Mouse (Mus musculus) inflammation-experienced regulatory T-cells, adult 6 months (primary cell): ENCODE data around the gene Ntrk3. TPM values are rescaled to one million over a fixed set of nuclear protein-coding genes. Genes with fewer than 3 reads are reported as not detected.

ENCODE experiments used
- ATAC-seq: one replicate; pipeline ENCODE4 v1.8.0; 2017
- polyA plus RNA-seq, 3 experiments: library from polyadenylated mRNA; unstranded; fragments of 100-300 nt; shearing (Covaris generic); gene quantifications; one replicate each; pipeline ENCODE4 v1.2.1; 2017

The Ntrk3 gene
- polyA plus RNA-seq, 3 experiments from 2014 or later: 9.2 to 15.0 (median 13.5) TPM

DNA sequence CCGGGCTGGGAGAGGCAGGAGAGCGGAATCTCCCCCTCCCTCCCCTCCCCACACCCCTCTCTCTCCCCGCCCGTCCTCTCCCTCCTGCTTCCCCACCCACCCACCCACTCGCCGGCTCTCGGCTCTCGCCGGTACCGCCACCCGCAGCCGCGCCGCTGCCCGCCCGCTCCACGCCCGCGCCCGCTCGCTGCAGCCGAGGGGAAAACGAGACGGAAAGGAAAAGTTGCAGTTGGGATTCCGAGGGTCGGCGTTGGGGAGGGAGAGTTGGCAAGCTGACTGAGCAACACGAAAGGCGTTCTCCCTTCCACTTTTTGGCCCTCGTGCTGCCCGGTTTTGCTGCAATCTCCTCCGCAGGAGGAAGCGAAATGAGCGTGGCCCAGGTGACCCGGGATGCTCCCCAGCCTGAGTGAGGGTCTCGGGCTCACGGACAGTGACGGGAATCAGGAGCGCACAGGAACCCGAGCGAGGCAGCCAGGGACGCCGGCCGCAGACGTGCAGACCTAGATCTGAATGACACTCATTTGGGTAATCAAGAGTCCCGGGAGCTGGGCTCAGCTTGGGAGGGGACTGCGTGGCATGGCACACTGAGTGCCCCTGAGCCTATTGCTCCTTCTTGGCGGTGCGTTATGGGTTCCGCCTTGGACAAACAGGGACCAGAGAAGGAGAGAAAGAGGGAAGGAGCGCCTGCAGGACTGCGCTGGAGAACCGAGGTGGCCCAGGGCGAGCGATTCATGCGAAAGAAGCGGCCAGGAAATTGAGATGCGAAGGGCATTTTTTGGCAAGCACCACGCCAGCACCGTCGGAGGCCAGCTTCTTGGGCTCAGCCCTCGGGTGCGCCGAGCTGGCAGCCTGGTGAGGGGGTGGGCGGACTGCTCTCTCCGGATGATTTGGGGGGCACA lies 159.1 kb downstream of the Ntrk3 start:
- no peak for ATAC-seq

DNA sequence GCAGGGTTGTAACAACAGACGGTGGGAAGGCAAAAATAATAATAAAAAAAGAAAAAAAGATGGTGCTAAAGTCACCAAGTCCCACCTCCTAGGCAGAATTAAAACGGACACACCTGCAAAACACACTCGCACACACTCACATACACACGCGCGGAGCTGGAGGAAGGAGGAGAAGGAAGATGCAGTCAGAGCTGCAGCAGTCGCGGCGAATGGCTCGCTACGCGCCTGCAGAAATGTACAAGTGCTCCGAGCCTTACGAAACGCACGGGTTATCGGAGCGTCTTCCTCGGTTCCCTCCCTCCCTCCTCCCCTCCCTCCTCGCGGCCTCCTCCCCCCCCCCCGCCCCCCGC lies 159.7 kb downstream of the Ntrk3 start:
- ATAC-seq: peak; percentile 17

DNA sequence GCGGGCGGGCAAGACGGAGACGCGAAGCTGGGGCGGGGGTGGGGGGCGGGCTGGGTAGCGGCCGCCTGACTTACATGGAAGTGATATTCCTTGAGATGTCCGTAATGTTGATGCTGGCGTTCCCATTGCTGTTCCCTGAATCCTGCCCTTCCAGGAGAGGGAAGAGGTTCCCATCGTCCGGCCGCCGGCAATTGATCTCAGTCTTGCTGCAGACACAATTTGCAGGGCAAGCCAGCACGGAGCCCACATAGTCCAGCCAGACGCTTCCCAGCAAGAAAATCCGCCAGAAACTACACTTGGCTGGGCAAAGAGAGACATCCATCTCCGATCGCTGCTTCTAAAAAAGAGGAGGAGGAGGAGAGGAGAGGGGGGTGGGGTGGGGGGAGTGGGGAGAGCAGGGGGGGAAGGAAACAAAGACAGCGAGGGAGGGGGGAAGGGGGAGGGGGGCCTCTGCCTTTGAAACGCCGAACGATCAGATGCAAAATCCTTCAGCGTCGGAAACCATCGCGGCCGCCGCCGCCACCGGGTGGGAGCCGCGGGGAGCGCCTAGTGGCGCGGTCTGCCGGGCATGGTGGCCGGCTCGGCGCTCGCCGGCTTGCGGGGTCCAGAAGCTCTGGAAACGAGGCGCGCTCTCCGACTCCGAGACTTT lies 160.2 kb downstream of the Ntrk3 start:
- peak; percentile 25 for ATAC-seq

DNA sequence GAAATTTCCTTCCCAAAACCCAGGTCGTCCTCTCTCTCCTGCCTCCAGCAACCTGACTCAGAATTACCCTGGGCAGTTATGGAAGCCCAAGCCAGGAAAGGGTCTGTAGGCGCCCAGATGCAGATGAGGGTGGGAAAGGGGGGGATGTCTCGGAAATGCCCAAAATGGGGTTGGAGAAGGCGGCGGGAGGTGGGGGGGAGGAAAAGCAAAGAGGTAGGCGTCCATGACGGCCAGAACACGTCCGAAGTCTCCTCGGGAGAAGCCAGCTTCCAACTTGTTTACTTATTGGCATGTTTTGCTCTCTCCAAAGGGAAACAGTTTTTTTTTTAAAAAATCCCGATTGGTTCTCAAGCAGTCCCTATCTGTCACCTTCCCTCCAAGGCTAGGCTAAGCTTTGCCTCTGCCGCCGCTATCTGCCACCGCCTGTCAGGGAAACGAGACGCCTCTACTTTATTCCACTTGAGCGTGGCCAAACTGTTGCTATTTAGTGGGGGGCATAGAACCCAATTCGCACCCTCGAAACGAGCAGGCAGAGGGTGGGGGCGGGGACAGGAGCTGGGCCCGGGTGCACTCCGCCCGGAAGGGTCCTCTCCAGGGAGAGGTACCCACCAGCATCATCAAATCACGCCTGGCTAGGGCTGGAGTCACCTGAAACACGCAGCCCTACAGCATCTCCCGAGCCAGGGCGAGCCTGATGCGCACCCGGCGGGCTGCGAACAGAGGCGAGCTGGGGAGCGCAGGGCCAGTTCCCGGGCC lies 160.9 kb downstream of the Ntrk3 start:
- peak; percentile 23 for ATAC-seq

DNA sequence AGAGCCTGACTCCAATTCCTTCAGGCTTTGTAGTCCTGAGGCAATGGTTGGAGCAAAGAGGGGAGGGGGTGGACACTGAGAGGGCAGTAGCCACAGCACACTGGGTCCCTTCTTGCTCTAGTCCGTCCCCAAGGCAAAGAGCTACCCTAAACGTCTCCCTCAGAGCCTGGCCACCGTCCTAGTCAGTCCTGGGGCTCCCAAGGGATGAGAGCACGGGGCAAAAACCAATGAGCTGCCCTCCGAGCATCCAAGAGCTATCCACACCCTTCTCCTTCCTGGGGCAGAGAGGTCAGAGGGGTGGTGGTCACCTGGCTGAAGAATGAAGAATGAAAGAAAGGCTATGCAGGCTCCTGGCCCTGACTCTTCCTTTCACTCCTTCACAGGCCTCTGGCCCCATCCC lies 161.6 kb downstream of the Ntrk3 start:
- no peak for ATAC-seq

DNA sequence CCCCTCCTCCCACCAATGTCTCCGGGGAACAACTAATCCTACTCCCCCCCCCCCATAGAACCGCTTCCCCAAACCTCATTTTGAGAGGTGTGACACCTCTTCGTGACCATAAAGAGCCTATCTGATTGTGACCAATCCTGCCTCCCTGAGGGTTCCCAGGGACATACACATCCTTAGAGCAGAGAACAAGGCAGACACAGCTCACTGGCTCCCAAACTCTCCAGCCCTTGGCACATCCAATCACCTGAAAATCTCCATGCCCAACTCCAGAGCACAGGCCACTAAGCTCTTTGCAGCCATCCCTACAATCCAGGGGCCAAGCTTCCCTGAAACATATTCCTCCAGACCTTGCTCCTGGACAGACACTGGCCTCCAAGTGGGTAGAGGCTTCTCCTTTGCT lies 162.3 kb downstream of the Ntrk3 start:
- no peak for ATAC-seq

DNA sequence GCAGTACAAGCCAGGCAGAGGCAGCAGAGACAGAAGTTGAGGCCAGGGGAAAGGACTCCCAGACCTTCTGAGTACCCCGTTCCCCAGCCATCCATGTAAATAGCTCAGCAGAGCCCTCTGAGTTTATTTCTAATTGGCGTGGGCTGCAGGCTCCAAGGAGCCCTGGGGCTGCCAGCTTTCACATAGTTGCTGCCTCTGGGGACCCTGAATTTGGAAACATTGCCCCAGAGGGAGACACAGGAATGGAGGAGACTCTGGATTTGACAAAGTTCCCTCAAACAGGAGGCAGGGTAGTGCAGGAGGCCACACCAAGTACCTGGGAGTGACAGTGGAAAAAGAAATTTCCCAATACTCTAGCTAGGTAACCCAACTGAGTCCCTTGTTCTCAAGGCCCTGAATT lies 166.6 kb downstream of the Ntrk3 start:
- no peak for ATAC-seq

DNA sequence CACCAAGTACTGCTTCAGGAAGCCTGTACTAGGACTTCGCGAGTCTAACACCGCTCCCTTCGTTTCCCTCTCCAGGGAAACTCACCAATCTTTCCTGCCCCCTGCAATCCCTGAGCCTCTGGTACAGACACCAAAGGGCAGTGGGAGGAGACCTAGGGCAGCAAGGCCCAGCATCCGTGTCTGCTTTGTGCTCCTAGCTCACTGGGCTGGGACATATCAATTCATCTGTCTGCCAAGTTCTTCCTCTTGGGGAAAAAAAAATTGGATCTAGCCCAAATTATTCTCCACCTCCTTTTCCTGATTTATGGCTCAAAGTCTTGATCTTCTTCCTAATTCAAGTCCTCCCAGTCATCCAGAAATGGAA lies 168.6 kb downstream of the Ntrk3 start:
- no peak for ATAC-seq

DNA sequence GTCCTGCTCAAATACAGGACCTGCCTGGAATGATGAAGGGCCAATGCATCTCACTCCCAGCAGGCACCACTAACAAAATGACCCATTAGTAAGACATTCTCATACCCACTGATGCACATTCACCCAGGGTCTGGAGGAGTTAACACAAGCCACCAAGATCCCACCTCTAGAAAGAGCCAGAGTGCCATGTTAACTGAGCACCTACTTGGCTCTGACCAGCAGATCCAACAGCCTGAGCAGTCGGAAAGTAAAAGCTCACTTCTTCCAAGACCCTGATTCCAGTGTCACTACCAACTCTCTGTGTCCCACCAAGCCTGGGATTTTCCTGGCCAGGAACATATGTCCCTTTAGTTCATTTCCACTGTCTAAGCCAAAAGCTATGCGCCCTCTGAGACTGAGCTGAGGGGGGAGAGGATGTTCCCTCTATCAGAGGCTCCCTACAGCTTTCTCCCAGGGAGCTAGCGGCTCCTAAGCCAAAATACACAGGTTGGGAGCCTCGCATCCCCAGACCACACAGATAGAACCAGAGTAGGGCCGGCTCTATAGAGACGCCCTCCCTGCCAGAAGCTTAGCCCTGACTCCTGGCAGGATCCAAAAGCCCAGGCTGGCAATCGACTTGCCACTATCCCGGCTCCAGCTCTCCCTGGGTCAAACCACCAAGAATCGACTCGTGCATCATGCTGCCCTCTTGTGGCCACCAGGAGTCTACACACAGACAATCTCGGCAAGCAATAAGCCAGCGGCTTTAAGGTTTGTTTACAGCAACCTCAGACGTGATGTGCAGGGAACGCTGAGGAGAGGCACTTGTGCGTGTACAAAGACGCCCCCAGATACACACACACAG lies 169.2 kb downstream of the Ntrk3 start:
- peak; percentile 72 for ATAC-seq

DNA sequence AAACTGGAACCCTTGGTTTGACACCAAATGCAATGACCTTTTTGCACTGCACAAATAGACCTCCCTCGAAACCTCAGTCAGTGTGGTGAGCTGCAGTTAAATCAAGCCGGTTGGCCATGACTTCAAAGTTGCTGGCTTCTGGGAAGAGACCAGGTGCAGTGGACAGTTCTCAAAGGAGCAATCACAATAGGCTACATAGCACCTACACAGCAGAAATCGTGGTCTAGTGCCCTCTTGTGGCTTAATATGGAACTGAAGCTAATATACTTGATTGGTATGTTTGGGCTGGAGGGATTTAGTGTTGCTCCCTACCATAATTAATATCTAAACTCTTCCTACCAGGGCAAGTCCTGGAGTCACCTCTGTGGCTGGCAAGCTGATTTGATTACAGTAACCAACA lies 171.2 kb downstream of the Ntrk3 start:
- peak; percentile 68 for ATAC-seq

DNA sequence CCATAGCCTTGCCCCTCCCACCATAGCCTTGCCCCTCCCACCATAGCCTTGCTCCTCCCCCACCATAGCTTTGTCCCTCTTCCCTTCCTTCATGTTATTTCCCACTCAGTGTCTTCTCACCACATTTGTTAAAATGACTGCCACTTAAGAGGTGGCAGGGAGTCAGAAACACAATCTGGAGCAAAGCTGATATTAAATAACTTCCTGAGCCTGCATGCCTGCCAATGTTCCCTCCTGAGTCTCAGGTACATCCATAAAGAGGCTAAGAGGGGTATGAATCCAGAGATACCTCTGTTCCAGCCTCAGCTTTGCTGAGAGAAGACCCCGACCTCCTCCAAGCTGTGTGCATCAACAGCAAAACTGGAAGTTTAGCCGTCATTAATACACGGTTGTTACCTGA lies 172.4 kb downstream of the Ntrk3 start:
- ATAC-seq: no peak

DNA sequence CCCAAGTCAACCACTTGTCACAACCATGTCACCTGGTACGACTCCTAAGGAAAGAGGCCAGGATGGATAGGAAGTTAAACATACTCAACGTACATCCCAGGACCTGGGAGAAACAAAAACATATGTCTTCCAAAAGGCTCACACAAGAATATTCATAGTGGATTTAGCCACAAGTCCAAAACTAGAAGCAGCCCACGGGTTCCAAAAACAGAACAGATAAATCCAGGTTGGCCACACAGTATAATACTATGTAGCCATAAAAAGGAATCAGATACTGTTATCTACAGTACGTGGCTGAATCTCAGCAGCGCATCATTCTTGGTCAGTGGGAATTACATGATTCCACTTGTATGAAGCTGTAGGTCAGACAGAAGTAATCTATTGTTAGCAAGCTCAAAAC lies 179.3 kb downstream of the Ntrk3 start:
- ATAC-seq: no peak

DNA sequence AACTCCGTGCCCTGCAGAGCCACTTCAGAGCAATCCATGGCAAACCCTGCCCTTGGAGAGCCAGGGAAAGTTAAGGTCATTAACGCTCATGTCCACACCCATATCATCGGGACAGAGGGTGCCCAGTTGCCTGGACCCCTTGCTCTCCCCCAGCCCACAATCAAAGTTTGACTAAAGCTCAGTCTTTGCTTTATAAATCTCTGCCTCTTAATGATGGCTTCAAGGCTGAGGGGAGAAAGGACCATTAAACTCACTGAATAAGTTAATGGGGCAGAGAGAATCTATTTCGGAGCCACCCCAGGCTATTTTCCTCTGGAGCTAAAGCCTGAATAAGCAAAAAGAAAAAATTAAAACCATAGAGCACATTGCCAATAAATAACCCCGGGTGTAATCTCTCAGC lies 182.3 kb downstream of the Ntrk3 start:
- no peak for ATAC-seq

DNA sequence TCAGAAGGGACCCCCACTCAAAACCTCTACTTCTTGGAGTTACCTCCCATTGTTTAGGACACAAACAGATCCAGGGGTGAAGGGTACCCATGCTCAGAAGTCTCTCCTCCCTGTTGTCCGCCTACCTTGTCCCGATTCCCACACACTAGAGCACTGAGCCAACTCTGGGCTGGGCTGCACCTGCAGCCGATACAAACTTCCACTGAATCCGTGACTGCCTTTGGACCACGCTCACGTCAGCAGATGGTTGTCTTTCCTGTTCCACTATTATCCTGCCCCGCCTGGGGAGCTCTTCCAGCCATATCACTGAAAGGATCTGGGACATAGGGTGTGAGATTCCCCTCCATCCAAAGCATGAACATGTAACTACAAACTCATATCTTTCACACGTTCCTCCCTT lies 188.4 kb downstream of the Ntrk3 start:
- no peak for ATAC-seq

DNA sequence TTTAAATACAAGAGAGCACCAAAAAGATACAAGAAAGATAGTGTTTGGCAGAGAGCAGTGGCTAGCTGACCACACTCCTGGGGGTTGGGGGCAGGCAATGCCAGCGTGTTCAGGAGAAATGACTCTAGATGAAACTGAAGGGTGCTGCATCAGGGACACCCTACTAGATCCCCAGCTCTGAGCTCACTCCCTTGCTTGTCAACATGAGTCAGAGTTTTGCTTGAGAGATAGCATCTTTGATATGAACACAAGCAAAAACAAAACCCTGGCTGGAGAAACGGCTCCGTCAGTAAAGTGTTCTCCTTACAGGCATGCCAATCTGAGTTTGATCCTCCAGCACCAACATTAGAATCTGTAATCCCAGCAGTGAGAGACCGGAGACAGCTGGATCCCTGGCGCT lies 189.1 kb downstream of the Ntrk3 start:
- ATAC-seq: no peak

DNA sequence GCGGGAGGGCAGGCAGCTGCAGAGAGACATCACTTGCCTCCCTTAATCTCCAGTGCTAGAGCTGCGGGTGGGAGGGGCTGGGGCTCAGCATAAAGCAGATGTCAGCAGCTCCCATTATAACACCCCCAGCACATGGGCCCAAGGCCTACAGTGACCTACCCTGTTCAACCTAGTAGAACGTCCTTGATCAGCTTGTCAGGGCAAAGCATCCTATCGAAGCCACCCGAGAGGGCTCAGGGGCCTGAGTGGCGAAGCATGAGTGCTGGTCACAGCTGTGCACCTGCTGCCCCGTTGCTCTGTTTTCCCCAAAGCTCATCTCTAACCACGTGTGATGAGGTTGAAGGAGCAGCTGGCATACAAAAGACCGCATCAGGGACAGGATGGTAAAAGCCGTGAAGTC lies 191.3 kb downstream of the Ntrk3 start:
- ATAC-seq: no peak

DNA sequence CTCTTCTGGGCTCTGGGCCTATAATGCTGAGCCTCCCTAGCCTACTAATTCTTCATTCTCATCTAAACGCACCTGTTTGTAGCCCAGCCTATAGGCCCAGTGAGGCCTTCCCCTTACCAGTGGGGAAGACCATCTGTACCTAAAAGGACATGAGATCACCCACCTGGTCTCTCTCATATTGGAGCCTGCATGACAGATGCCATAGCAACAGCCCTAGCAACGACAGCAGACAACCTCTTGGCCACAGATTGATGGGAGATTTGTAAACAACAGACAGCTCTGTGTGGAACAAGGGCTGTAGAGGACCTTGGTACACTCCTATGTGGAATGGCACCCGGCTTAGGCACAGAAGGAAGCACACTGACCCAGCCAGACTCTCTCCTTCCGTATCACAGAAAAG lies 195.3 kb downstream of the Ntrk3 start:
- no peak for ATAC-seq

DNA sequence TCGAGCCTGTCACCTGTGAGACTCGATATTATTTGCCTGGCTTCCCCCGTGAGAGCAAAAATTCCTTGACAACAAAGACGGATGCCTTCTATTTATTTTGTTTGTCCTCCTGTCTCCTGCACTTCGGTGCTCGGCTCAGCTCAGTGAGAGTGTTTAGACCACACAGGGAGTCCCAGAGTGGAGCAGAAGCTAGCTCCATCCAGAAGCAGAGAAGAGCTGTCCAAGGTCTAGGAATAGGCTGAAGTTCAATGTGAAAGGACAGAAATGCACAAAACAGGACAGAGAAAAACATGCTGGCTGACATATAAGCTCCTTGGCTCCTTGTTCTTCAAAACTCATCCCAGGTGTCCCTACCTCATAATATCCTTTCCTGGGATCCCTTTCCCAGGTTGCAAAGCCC lies 207.5 kb downstream of the Ntrk3 start:
- ATAC-seq: no peak

DNA sequence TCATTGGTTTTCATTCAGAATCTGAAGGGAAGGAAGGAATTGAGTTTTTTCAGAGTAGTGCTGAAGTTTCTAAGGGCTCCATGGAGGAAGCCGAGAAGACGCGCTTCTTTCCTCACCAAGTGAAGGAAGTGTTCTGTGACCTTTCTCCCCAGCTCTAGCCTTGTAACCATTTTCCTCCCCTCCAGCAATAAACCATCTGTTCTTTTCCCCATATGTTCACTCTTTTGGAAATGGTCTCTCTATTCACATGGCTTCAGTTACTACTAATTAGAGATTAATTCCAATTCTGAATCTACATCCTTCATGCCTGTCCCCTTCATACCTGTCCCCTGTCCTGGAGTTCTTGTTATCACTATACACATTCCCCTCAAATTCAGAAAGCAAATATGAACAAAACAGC lies 209.8 kb downstream of the Ntrk3 start:
- no peak for ATAC-seq

DNA sequence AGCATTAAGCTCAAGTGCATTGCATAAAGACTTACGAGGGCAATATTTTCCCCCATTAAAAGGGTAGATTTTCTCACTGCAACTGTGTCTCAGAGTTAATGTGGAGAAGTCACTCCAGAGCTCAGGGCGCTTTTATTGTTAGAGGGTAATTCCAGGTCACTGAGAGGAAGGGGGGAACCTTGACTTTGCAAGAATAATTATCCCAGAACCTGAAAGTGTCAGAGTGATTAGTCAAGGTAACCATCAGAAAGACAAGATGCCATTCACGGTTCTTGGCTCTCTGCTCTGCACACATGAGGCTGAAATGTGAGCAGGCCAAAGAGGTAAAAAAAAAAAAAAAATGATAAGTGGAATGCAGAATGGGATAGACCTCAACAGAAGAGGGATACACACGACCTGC lies 210.2 kb downstream of the Ntrk3 start:
- no peak for ATAC-seq

DNA sequence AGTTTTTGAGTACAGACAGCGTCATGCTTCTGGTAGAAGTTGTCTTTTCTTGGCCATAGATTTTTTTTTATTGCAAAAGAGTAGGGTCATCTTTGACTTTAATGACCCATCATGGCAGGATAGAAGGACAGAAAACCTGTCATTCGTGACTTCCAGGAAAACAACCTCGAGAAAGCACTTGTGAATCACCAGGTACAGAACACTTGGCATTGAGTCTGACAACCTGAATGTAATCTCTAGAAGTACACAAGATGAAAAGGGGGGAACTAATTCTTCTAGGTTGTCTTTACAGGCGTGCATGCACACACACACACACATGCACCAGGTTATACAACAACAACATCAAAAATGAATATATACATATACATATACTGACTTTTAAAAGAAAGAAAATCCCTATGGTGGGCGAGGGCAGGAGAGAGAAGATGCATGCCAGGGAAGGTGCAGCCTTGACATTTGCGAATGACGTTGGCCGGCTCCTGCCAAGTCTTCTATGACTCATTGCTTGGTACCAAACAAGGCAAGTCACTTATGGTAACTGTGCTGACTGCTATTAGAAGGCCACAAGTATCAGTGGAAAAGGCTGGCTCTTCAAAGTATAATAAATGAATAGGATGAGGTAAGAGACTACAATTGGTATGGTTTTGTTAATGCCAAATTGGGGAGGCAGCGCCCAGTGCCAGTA lies 217.4 kb downstream of the Ntrk3 start:
- ATAC-seq: no peak

DNA sequence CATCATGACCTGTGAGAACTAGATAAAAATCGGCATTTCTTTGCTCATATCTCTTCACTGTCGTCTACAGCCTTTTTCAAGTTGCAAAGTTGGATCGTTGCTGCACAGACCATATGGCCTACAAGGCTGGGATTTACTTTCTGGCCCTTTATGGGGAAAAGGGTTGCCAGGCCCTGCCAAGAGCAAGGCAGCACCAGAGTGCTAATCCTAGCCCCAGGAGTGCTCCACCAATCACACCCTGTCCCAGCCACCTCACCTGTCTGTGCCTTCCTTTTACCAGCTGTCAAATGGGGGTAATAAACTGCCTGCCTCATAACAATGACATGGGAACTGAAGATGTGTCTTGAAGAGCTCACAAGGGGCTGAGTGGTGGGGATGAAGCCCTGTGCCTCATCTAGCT lies 218.1 kb downstream of the Ntrk3 start:
- no peak for ATAC-seq
